Mouse (Mus musculus) erythroid progenitor cell, adult 5-6 weeks (primary cell): ENCODE data around the gene Phc2. TPM values are rescaled to one million over a fixed set of nuclear protein-coding genes. Genes with fewer than 3 reads are reported as not detected.

Experiments
- ATAC-seq: replicated peaks from 2 replicates; pipeline ENCODE4 v1.8.0; 2016; ENCODE audit warnings: moderate number of reproducible peaks, mild to moderate bottlenecking, moderate TSS enrichment, inconsistent platforms; ENCODE audit not compliant: poor library complexity, low FRiP score, severe bottlenecking
- total RNA-seq, 2 experiments: library from RNA; stranded (forward) in 1 of 2; stranded (reverse) in 1 of 2; fragments of 150-400 nt in 1 of 2; fragments of 186-747, 209-891 nt in 1 of 2; gene quantifications; 2 replicates each; pipeline versions ENCODE4 v1.2.3 to v1.2.4; 2015 to 2017; ENCODE audit warnings: low replicate concordance in 2 of 2

Phc2 gene
- total RNA-seq, 2 experiments from 2014 or later, result 2.6 to 16.3 TPM

- no peak for ATAC-seq
Observed at GRCm38 (mm10) chr4:128684108-128684507, 29.6 kb downstream of the Phc2 start.

- ATAC-seq, result no peak
Observed at GRCm38 (mm10) chr4:128688513-128688913, 34.0 kb downstream of the Phc2 start.

- no peak for ATAC-seq
Observed at GRCm38 (mm10) chr4:128688976-128689375, 34.5 kb downstream of the Phc2 start.

GRCm38 (mm10) chr4:128689739-128690304, 35.3 kb downstream of the Phc2 start:
- no peak for ATAC-seq

- no peak for ATAC-seq
Observed at GRCm38 (mm10) chr4:128691195-128691594, 36.7 kb downstream of the Phc2 start.

GRCm38 (mm10) chr4:128692149-128692925, 37.8 kb downstream of the Phc2 start:
- ATAC-seq, result no peak

GRCm38 (mm10) chr4:128693207-128693606, 38.7 kb downstream of the Phc2 start:
- no peak for ATAC-seq

- no peak for ATAC-seq
Observed at GRCm38 (mm10) chr4:128694315-128694714, 39.8 kb downstream of the Phc2 start.

GRCm38 (mm10) chr4:128695149-128695548, 40.6 kb downstream of the Phc2 start:
- no peak for ATAC-seq

GRCm38 (mm10) chr4:128698011-128698861, 43.7 kb downstream of the Phc2 start:
- no peak for ATAC-seq

- no peak for ATAC-seq
Observed at GRCm38 (mm10) chr4:128699916-128700315, 45.4 kb downstream of the Phc2 start.

GRCm38 (mm10) chr4:128700543-128700942, 46.0 kb downstream of the Phc2 start:
- ATAC-seq, result no peak

- no peak for ATAC-seq
Observed at GRCm38 (mm10) chr4:128705138-128705720, 50.7 kb downstream of the Phc2 start.

- no peak for ATAC-seq
Observed at GRCm38 (mm10) chr4:128706626-128707025, 52.1 kb downstream of the Phc2 start.

GRCm38 (mm10) chr4:128707384-128707783, 52.9 kb downstream of the Phc2 start:
- ATAC-seq, result no peak

GRCm38 (mm10) chr4:128709061-128709780, 54.7 kb downstream of the Phc2 start:
- no peak for ATAC-seq

- ATAC-seq, result no peak
Observed at GRCm38 (mm10) chr4:128709781-128710166, 55.3 kb downstream of the Phc2 start.

GRCm38 (mm10) chr4:128710286-128710685, 55.8 kb downstream of the Phc2 start:
- ATAC-seq, result no peak

GRCm38 (mm10) chr4:128710800-128711199, 56.3 kb downstream of the Phc2 start:
- ATAC-seq, result no peak
